Mouse (Mus musculus) gonadal fat pad, adult 2 months (tissue): ENCODE measurements around the gene 1700067P10Rik. TPM values are rescaled to one million over a fixed set of nuclear protein-coding genes. Genes with fewer than 3 reads are reported as not detected.
A peak's percentile ranks its signal among the peaks of the same experiment; 100 is the strongest.

Experiments
- DNase-seq: peaks from one replicate; pipeline ENCODE4 v3.0.0-alpha.2; 2012; ENCODE audit warnings: low read depth
- polyA plus RNA-seq: library from polyadenylated mRNA; depleted of rRNA; stranded (reverse); fragments of >200 nt; gene quantifications from 2 replicates; pipeline ENCODE4 v1.2.3, GENCODE M21; 2012; rRNA removed

The 1700067P10Rik gene
- polyA plus RNA-seq, 1 experiment = 0.36 TPM

- no peak for DNase-seq
Measured at GRCm38 (mm10) chr17:48096321-48096720, 7.2 kb downstream of the 1700067P10Rik start.

DNA sequence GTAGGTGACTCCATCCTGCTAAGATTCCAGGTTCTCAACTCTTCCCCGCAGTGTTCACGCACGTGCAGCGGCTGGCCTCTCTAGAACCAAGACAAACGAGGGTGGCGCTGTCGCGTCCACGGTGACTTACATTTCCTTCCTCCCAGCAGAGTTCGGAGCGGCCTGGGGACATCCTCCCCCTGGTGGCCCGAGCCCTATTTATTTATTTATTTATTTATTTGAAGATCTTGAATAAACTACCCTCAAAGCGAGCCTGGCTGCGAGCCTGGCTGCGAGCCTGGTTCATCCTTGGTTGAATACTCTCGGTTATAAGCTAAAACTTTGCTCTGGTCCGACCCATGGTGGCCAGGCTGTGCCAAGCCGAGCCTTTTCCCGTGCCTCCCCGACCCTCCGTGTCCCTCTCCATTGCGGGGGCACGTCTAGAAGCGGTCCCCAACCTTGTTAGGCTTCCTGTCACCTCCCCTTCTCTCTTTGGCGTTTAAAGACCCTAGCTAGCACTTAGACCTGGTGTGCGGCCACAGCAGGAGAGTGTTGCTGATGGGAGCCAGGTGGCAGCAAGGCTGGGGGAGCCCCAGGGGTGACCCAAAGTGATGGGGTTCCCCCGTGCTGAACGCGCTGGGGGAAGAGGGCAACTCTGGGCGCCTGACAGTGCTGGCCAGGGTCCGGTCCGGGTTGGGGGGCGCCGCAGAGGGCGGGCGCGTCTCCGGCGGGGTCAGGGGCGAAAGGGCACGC lies 8.1 kb downstream of the 1700067P10Rik start:
- no peak for DNase-seq

GRCm38 (mm10) chr17:48097743-48098527 lies 8.8 kb downstream of the 1700067P10Rik start:
- DNase-seq = no peak

- DNase-seq = no peak
Measured at GRCm38 (mm10) chr17:48098528-48098890, 9.4 kb downstream of the 1700067P10Rik start.

DNA sequence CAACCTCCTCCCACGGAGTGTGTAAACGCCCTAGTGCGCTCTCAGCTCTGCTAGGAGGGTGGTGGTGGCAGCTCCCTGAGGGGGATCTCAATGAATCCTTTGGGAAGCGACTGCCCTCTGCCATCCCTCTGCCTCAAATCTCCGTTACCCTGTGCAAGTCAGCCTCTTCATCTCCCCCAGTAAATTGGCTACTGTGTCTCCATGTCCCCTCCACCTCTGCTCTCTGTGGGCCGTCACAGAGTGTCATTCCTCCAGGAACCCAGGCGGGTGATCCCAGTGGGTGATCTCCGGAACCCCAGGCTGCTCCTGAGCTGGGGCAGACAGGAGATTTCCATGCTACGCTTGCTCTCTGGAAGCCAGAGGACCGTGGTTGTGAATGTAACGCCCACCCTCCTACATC lies 10.2 kb downstream of the 1700067P10Rik start:
- no peak for DNase-seq

DNA sequence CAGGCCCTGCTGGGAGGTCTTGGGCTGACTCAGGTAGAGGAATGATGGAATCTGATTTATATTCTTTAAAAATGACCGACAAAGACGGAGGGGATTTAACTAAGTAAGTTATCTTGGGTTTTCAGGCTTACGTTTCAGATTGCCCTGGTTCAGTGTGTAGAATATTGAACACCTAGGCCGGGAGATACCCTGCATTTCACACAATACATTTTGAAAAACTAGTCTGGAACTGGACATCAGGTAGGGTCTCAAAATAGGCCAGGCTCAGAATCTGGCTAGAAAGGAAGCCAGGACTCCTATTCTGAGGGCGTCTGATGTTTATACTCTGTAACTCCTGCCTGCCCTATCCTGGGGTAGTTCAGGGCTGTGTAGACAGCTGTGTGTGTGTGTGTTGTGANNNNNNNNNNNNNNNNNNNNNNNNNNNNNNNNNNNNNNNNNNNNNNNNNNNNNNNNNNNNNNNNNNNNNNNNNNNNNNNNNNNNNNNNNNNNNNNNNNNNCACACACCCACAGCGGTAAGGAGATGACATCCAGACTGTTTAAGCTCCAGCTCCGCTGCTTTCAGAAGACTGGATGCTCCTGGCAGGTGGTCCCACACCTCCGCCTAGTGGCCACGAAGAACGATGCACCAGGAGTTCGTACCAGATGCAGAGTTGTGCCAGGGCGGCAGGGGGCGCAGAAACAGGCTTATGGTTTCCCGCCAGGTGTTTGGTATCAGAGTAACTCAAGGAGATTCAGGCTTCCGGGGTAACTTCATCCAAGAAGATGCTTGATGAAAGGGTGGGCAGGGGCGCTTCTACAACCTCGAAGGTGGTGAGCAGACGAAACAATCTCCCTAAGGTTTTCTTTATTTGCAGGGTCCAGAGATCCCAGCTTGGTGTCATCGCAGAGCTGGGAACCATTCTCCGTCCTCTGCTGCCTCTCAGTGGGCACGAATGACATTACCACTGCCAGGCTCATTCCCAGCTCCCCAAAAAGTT lies 11.6 kb downstream of the 1700067P10Rik start:
- peak; percentile 22 for DNase-seq

DNA sequence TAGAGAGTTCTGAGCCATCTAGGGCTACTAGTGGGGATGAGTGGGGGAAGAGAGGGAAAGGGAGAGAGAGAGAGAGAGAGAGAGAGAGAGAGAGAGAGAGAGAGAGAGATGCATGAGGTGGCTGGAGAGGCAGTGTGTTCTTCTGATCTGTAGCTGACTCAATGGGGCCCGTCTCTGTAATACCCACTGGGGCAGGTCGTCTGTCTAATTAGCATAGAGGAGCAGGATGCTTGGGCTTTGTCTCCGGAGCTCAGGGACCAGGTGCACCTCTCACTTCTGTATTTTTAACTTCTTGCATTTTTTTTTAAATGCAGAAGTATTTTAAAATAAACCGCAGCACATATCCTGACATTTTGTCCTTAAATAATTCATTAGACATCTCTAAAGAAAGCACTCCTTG lies 18.2 kb downstream of the 1700067P10Rik start:
- DNase-seq = no peak

DNA sequence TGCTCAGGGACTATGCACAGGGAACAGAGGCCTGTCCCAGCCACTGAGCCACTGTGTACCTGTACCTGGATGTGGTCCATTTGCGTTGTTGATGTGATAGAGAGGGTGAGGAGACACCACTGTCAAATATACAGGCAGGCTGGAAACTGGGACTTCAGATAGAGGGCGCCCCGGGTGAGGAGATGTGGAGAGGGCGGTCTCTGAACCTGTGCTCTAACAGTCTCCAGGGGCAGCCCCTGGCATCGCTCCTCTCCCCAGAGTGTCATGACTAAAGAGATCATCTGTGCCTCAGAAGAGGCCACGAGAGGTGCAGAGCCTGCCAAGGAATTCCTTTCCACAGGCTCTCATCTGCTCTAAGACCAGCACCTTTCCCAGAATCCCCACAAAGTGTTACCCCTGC lies 18.7 kb downstream of the 1700067P10Rik start:
- DNase-seq = no peak

DNA sequence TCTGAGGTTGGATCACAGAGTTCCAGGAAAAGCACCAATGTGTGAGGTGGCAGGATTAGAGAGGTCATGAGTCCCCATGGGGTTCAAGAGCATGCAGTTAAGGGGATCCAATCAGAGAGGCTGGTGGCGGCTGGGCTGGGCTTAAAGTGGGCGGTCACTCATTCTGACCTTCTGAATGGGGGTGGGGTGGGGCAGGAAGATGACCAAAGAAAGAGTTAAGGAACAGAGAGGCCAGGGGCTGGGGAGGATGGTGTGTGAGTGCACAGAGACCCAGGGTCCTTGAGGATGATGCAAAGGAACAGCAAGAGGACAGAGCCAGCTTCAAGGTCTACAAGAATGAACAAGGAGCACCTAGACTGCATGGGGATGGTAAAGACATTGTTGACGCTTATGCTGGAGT lies 19.4 kb downstream of the 1700067P10Rik start:
- DNase-seq = no peak

- no peak for DNase-seq
Measured at GRCm38 (mm10) chr17:48110547-48111287, 21.6 kb downstream of the 1700067P10Rik start.

DNA sequence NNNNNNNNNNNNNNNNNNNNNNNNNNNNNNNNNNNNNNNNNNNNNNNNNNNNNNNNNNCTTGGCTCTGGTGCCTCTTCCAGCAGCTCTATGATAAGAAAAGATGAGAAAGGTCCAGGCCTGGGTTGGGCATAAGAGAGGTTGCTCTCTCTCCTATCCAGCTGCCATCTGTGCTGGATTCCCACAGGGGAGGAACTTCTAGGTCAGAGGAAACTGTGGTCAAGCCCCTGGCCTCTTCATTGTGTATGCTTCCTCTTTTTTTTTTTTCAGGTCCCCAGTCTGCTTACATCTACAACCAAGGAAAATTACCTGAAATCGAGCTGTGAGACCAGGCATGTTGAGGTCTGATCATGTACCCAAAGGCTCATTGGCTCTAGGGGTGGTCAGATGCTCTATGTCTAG lies 29.5 kb downstream of the 1700067P10Rik start:
- DNase-seq = no peak

DNA sequence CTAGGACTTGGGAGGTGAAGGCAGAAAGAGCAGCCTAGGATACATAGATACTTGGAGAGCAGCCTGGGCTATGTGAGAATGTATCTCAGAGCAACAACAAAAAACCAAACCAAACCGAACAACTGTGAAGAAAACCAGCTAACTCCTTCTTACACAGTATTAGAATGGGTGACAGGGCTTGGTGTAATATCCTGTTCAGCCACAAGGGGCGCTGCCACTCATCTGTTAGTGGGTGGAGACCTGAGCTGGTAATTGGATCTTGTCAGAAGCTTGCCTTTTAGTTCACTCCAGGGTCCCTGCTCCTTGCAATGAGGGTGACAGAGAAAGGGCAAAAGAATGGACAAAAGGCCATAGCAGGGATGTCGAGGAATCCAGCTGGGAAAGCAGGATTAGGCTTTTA lies 30.5 kb downstream of the 1700067P10Rik start:
- DNase-seq = no peak

DNA sequence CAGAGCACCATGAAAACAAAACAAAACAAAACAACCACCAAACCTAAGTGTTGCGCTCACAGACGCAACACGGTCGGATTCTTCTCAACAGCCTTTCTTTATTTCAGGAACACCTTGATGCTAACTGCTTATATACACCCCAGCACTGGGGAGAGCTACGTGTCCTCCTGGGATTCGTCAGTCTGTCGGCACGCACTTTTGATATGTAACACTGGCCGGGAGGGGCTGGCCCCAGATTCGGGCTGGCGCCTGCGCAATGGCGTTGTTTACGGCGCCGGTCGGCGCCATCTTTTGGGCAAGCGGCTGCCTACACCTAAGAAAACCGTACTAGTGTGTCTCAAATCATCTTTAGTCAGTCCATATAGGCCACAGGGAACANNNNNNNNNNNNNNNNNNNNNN lies 31.3 kb downstream of the 1700067P10Rik start:
- no peak for DNase-seq

GRCm38 (mm10) chr17:48132810-48133209 lies 43.7 kb downstream of the 1700067P10Rik start:
- DNase-seq = no peak

Other genes starting within 250 kb of the 1700067P10Rik start
- 27.9 and 32.3 TPM in 2 replicates for gene Foxp4, start 164.7 kb upstream of the 1700067P10Rik start, polyA plus RNA-seq
- not detected in 2 replicates for gene 1700122O11Rik, start 51.0 kb upstream of the 1700067P10Rik start, polyA plus RNA-seq
- not detected in 2 replicates for gene 9830107B12Rik, start 56.9 kb downstream of the 1700067P10Rik start, polyA plus RNA-seq
- 0.25 and 0.58 TPM in 2 replicates for gene A530064D06Rik, start 78.0 kb downstream of the 1700067P10Rik start, polyA plus RNA-seq
- gene Trem1, start 143.4 kb downstream of the 1700067P10Rik start, polyA plus RNA-seq = 0.14 TPM in 1 of 2 replicates, not detected in the other
- not detected in 2 replicates for gene Trem3, start 158.5 kb downstream of the 1700067P10Rik start, polyA plus RNA-seq
- gene Treml4, start 175.0 kb downstream of the 1700067P10Rik start, polyA plus RNA-seq = 0.94 and 1.0 TPM in 2 replicates
- 0.38 and 0.53 TPM in 2 replicates for gene Treml2, start 210.2 kb downstream of the 1700067P10Rik start, polyA plus RNA-seq
- 0.53 and 0.89 TPM in 2 replicates for gene B430306N03Rik, start 226.8 kb downstream of the 1700067P10Rik start, polyA plus RNA-seq